Mouse (Mus musculus) embryonic facial prominence, embryonic 11.5 days (tissue): ENCODE measurements around the gene Mapkapk3. TPM values are rescaled to one million over a fixed set of nuclear protein-coding genes. Genes with fewer than 3 reads are reported as not detected.

Source experiments
- ATAC-seq: fragments of 200-750 bp; cut with Nextera tagmentation; replicated peaks from 2 replicates; pipeline ENCODE4 v1.8.0; 2017; ENCODE audit warnings: low read depth; ENCODE audit not compliant: insufficient number of reproducible peaks, low FRiP score, low TSS enrichment
- DNase-seq: peaks from one replicate; pipeline ENCODE4 v3.0.0-alpha.2; 2015; ENCODE audit warnings: low spot score
- H3K27ac ChIP-seq: fragments of 300-500 bp; sonication (generic); replicated peaks from 2 replicates; pipeline ENCODE4 v1.5.1; 2014; ENCODE audit warnings: mild to moderate bottlenecking, low read depth, low read length, control low read depth
- H3K27me3 ChIP-seq: fragments of 300-500 bp; sonication (generic); 2 replicates; pipeline ENCODE4 v1.6.1; 2014; ENCODE audit warnings: mild to moderate bottlenecking, low read length, moderate library complexity, mixed read lengths; ENCODE audit not compliant: control insufficient read depth, insufficient read depth
- H3K36me3 ChIP-seq: fragments of 300-500 bp; sonication (generic); replicated peaks from 2 replicates; pipeline ENCODE4 v1.6.1; 2014; ENCODE audit warnings: low read depth, mild to moderate bottlenecking, low read length, moderate library complexity, mixed read lengths; ENCODE audit not compliant: control insufficient read depth, insufficient read depth
- H3K4me1 ChIP-seq: fragments of 300-500 bp; sonication (generic); 2 replicates; pipeline ENCODE4 v1.6.1; 2014; ENCODE audit warnings: low read length, mixed read lengths; ENCODE audit not compliant: control insufficient read depth, insufficient read depth
- H3K4me2 ChIP-seq: fragments of 300-500 bp; sonication (generic); 2 replicates; pipeline ENCODE4 v1.6.1; 2014; ENCODE audit warnings: low read depth, mild to moderate bottlenecking, control low read depth, low read length, moderate library complexity
- H3K4me3 ChIP-seq: fragments of 300-500 bp; sonication (generic); 2 replicates; pipeline ENCODE4 v1.5.1; 2014; ENCODE audit warnings: low read depth, low read length, control low read depth
- H3K9ac ChIP-seq: fragments of 300-500 bp; sonication (generic); replicated peaks from 2 replicates; pipeline ENCODE4 v1.6.1; 2014; ENCODE audit warnings: mild to moderate bottlenecking, control low read depth, low read length
- H3K9me3 ChIP-seq: fragments of 300-500 bp; sonication (generic); replicated peaks from 2 replicates; pipeline ENCODE4 v1.6.1; 2016; ENCODE audit warnings: mild to moderate bottlenecking, low read length, inconsistent platforms, mixed read lengths; ENCODE audit not compliant: control insufficient read depth
- WGBS: fragments of 180-500 bp; shearing (Covaris S2); extraction: QIAGEN DNeasy Blood & Tissue Kit; methylation state at CpG from one replicate; pipeline ENCODE4 v1.1.7; 2014; 5-methylcytosine and 5-hydroxymethylcytosine counted together
- polyA plus RNA-seq: library from polyadenylated mRNA; unstranded; fragments of >200 nt; fragmentation: Nextera tagmentation; extraction: Ambion mirVana; gene quantifications from 2 replicates; pipeline ENCODE4 v1.2.1, GENCODE M21; 2014

Mapkapk3 gene
- polyA plus RNA-seq, 1 experiment from 2014 or later = 3.7 TPM

GRCm38 (mm10) chr9:107254925-107255324 is 34.8 kb downstream of the Mapkapk3 start:
- Histone ChIP-seq H3K4me1 (no peaks in the 10 kb centered on the region), H3K27me3 (no peaks in the 10 kb centered on the region), H3K9ac (no peak overlapping the region), H3K27ac (no peak overlapping the region), H3K9me3 (no peaks in the 10 kb centered on the region), H3K4me3 (no peak overlapping the region), H3K4me2 (no peak overlapping the region), H3K36me3 (no peaks in the 10 kb centered on the region)
- DNase-seq = no peak
- ATAC-seq = no peak
- 78% methylated on average over 3 of the region's 3 CpGs for WGBS

GRCm38 (mm10) chr9:107254476-107254875 is 35.2 kb downstream of the Mapkapk3 start:
- Histone ChIP-seq H3K4me1 (no peaks in the 10 kb centered on the region), H3K27ac (no peak overlapping the region), H3K9ac (no peak overlapping the region), H3K36me3 (no peaks in the 10 kb centered on the region), H3K4me3 (no peak overlapping the region), H3K27me3 (no peaks in the 10 kb centered on the region), H3K4me2 (no peak overlapping the region), H3K9me3 (no peaks in the 10 kb centered on the region)
- 82% methylated on average over 12 of the region's 12 CpGs for WGBS
- ATAC-seq (no peak), DNase-seq (no peak)

- 26% methylated on average over 5 of the region's 5 CpGs for WGBS
- no peaks in the 10 kb centered on the region for H3K27me3 ChIP-seq
- no peak overlapping the region for H3K4me2 ChIP-seq
- H3K36me3 ChIP-seq = no peaks in the 10 kb centered on the region
- H3K4me1 ChIP-seq = no peaks in the 10 kb centered on the region
- DNase-seq = no peak
- ATAC-seq = no peak
- no peaks in the 10 kb centered on the region for H3K9me3 ChIP-seq
- H3K9ac ChIP-seq = no peak overlapping the region
- no peak overlapping the region for H3K4me3 ChIP-seq
- H3K27ac ChIP-seq = no peak overlapping the region
Observed at GRCm38 (mm10) chr9:107252164-107252563, 37.5 kb downstream of the Mapkapk3 start.

GRCm38 (mm10) chr9:107250416-107251337 is 39.0 kb downstream of the Mapkapk3 start:
- H3K27ac ChIP-seq = no peak overlapping the region
- no peak overlapping the region for H3K4me2 ChIP-seq
- ATAC-seq (no peak), DNase-seq (no peak)
- no peaks in the 10 kb centered on the region for H3K4me1 ChIP-seq
- no peaks in the 10 kb centered on the region for H3K9me3 ChIP-seq
- no peaks in the 10 kb centered on the region for H3K27me3 ChIP-seq
- H3K4me3 ChIP-seq = no peak overlapping the region
- WGBS = 87% methylated on average over 14 of the region's 14 CpGs
- no peak overlapping the region for H3K9ac ChIP-seq
- no peaks in the 10 kb centered on the region for H3K36me3 ChIP-seq

GRCm38 (mm10) chr9:107249154-107249553 is 40.5 kb downstream of the Mapkapk3 start:
- Histone ChIP-seq H3K4me1 (no peaks in the 10 kb centered on the region), H3K27ac (no peak overlapping the region), H3K9me3 (no peaks in the 10 kb centered on the region), H3K9ac (no peak overlapping the region), H3K4me2 (no peak overlapping the region), H3K4me3 (no peak overlapping the region), H3K27me3 (no peaks in the 10 kb centered on the region), H3K36me3 (no peaks in the 10 kb centered on the region)
- ATAC-seq = no peak
- 75% methylated on average over 6 of the region's 6 CpGs for WGBS
- no peak for DNase-seq

GRCm38 (mm10) chr9:107246170-107246569 is 43.5 kb downstream of the Mapkapk3 start:
- 71% methylated on average over 4 of the region's 4 CpGs for WGBS
- H3K4me3 ChIP-seq = no peak overlapping the region
- H3K27ac ChIP-seq = no peak overlapping the region
- ATAC-seq = no peak
- no peaks in the 10 kb centered on the region for H3K36me3 ChIP-seq
- H3K27me3 ChIP-seq = no peaks in the 10 kb centered on the region
- no peaks in the 10 kb centered on the region for H3K4me1 ChIP-seq
- no peak for DNase-seq
- H3K9me3 ChIP-seq = no peaks in the 10 kb centered on the region
- no peak overlapping the region for H3K4me2 ChIP-seq
- H3K9ac ChIP-seq = no peak overlapping the region

GRCm38 (mm10) chr9:107245311-107245710 is 44.4 kb downstream of the Mapkapk3 start:
- Histone ChIP-seq H3K9me3 (no peaks in the 10 kb centered on the region), H3K36me3 (no peaks in the 10 kb centered on the region), H3K4me3 (no peak overlapping the region), H3K4me1 (no peaks in the 10 kb centered on the region), H3K27ac (no peak overlapping the region), H3K4me2 (no peak overlapping the region), H3K27me3 (no peaks in the 10 kb centered on the region), H3K9ac (no peak overlapping the region)
- ATAC-seq (no peak), DNase-seq (no peak)
- WGBS = 86% methylated on average over 4 of the region's 4 CpGs

- Histone ChIP-seq H3K9ac (no peak overlapping the region), H3K27ac (no peak overlapping the region), H3K4me2 (no peak overlapping the region), H3K27me3 (peaks cover 49% of the 10 kb centered on the region), H3K36me3 (no peaks in the 10 kb centered on the region), H3K4me3 (no peak overlapping the region), H3K9me3 (no peaks in the 10 kb centered on the region), H3K4me1 (peaks cover 3% of the 10 kb centered on the region; the same call in 1 of the 2 replicates)
- no peak for DNase-seq
- no peak for ATAC-seq
- WGBS = 70% methylated on average over 5 of the region's 5 CpGs
Observed at GRCm38 (mm10) chr9:107236151-107236550, 53.5 kb downstream of the Mapkapk3 start.
